ENCODE assay signal across 8 mouse cellular contexts in genomic region chr4:102569101-102569583, GRCm38 (mm10).
DNase-seq lines count a peak whose midpoint lies in the region; ATAC-seq and TF ChIP-seq lines count a peak whose summit lies in the region.

No protein-coding gene starts in this region.

- 35% methylated on average over 8 of the region's 8 CpGs for WGBS in hindbrain, postnatal 0 days
- 25% methylated on average over 8 of the region's 8 CpGs for WGBS in hindbrain, embryonic 13.5 days
- 12% methylated on average over 8 of the region's 8 CpGs for WGBS in limb, embryonic 10.5 days

- no peak for DNase-seq in hindbrain, postnatal 0 days (ENCODE audit: low spot score)
- DNase-seq in T-cell, adult 2 months (ENCODE audit: low spot score): peak; percentile 88
- DNase-seq in limb, embryonic 10.5 days (ENCODE audit: low spot score): no peak
- peak; percentile 80 to 85 for DNase-seq in spleen, postnatal 36 days (ENCODE audit: low spot score in 2 of 2)
- DNase-seq in urinary bladder, postnatal 36 days (ENCODE audit: low spot score in 2 of 2): no peak
- no peak for DNase-seq in cerebellum, adult 11-12 months
- DNase-seq in embryo, embryonic 10.5 days (ENCODE audit: low spot score): no peak

- no peaks in the 10 kb centered on the region for H3K9me3 ChIP-seq in hindbrain, postnatal 0 days (ENCODE audit: low read length)
- no peaks in the 10 kb centered on the region for H3K9me3 ChIP-seq in hindbrain, embryonic 13.5 days
- no peaks in the 10 kb centered on the region for H3K9me3 ChIP-seq in limb, embryonic 10.5 days (replicated peaks)

- no peaks in the 10 kb centered on the region for H3K27me3 ChIP-seq in hindbrain, postnatal 0 days (ENCODE audit: insufficient read depth, low read length)
- peaks cover 13% of the 10 kb centered on the region for H3K27me3 ChIP-seq in hindbrain, embryonic 13.5 days
- H3K27me3 ChIP-seq in limb, embryonic 10.5 days (ENCODE audit: low read depth, poor library complexity, severe bottlenecking): peaks cover 23% of the 10 kb centered on the region; the same call in 1 of the 2 replicates

- no peaks in the 10 kb centered on the region; the same call in 1 of the 2 replicates for H3K4me1 ChIP-seq in hindbrain, postnatal 0 days (ENCODE audit: insufficient read depth, low read length)
- H3K4me1 ChIP-seq in hindbrain, embryonic 13.5 days (replicated peaks): peaks cover 43% of the 10 kb centered on the region
- H3K4me1 ChIP-seq in limb, embryonic 10.5 days: peaks cover 44% of the 10 kb centered on the region

- no peak for ATAC-seq in hindbrain, postnatal 0 days
- ATAC-seq in hindbrain, embryonic 13.5 days (ENCODE audit: low FRiP score): no peak

- H3K36me3 ChIP-seq in hindbrain, postnatal 0 days (ENCODE audit: insufficient read depth, low read length): no peaks in the 10 kb centered on the region
- no peaks in the 10 kb centered on the region for H3K36me3 ChIP-seq in hindbrain, embryonic 13.5 days
- H3K36me3 ChIP-seq in limb, embryonic 10.5 days: no peaks in the 10 kb centered on the region

- no peak overlapping the region for H3K4me2 ChIP-seq in hindbrain, postnatal 0 days (ENCODE audit: low read depth, low read length)
- H3K4me2 ChIP-seq in hindbrain, embryonic 13.5 days: no peak overlapping the region

- no peak overlapping the region for H3K9ac ChIP-seq in hindbrain, postnatal 0 days (replicated peaks; ENCODE audit: low read length)
- H3K9ac ChIP-seq in hindbrain, embryonic 13.5 days: no peak overlapping the region

- no peak overlapping the region for H3K4me3 ChIP-seq in hindbrain, postnatal 0 days (ENCODE audit: low read length)
- no peak overlapping the region for H3K4me3 ChIP-seq in hindbrain, embryonic 13.5 days
- peak overlapping the region; percentile 19; the same call in 1 of the 2 replicates for H3K4me3 ChIP-seq in limb, embryonic 10.5 days

- TF ChIP-seq CTCF in hindbrain, postnatal 0 days (IDR thresholded peaks at IDR 0.05; ENCODE audit: low read depth): no peak

- H3K27ac ChIP-seq in hindbrain, postnatal 0 days: peak overlapping the region; percentile 42; the same call in 1 of the 2 replicates
- H3K27ac ChIP-seq in hindbrain, embryonic 13.5 days: no peak overlapping the region
- peak overlapping the region; percentile 42; the same call in 1 of the 2 replicates for H3K27ac ChIP-seq in limb, embryonic 10.5 days

Comparison
In these comparisons a context has a peak if more than half of its experiments do, and no peak if none do; other contexts are left out.
1. DNase-seq: peak in T-cell, adult 2 months (single experiment) and spleen, postnatal 36 days (2 of 2); none in hindbrain, postnatal 0 days (single experiment), limb, embryonic 10.5 days (single experiment), urinary bladder, postnatal 36 days (0 of 2), cerebellum, adult 11-12 months (single experiment) and embryo, embryonic 10.5 days (single experiment).